10 mouse cellular contexts compared by ENCODE assay signal in genomic region chr5:73193627-73194026, GRCm38 (mm10).
DNase-seq lines count a peak whose midpoint lies in the region; ATAC-seq lines count a peak whose summit lies in the region.
"Had no signal": no experiment of that assay in that cellular context is flagged by ENCODE, and none has a peak within 500 bp of the region (broad histone marks: within the 10 kb centered on the region; RNA-seq: fewer than 3 reads in every experiment).

No protein-coding gene starts in this region.

- no peak overlapping the region for H3K4me2 ChIP-seq in midbrain, embryonic 13.5 days (replicated peaks)
- peak overlapping the region; percentile 73 for H3K4me2 ChIP-seq in liver, embryonic 12.5 days
- H3K4me2 ChIP-seq: limb, embryonic 15.5 days had no signal

- no peak for DNase-seq in midbrain, embryonic 10.5 days (ENCODE audit: low spot score)
- DNase-seq in c-Kit-positive CD71-positive TER-119-positive erythroid progenitor cells, embryonic 14.5 days (ENCODE audit: low spot score) = peak; percentile 76
- peak; percentile 21 to 51 for DNase-seq in spleen, postnatal 36 days (ENCODE audit: low spot score in 2 of 2)
- no peak for DNase-seq in adrenal gland, postnatal 4 days (ENCODE audit: low spot score in 2 of 2)
- DNase-seq in frontal cortex, postnatal 25 days (ENCODE audit: low spot score in 2 of 2) = no peak
- DNase-seq in cerebellum, adult 9-10 months = no peak
- DNase-seq: cerebellum, postnatal 36 days had no signal

- H3K9ac ChIP-seq in midbrain, embryonic 13.5 days (replicated peaks) = no peak overlapping the region
- H3K9ac ChIP-seq in liver, embryonic 12.5 days = peak overlapping the region; percentile 72
- H3K9ac ChIP-seq: limb, embryonic 15.5 days had no signal

- H3K4me3 ChIP-seq in midbrain, embryonic 10.5 days = no peak overlapping the region
- H3K4me3 ChIP-seq in midbrain, embryonic 13.5 days (replicated peaks) = no peak overlapping the region
- peak overlapping the region; percentile 41 for H3K4me3 ChIP-seq in liver, embryonic 12.5 days
- H3K4me3 ChIP-seq: limb, embryonic 15.5 days had no signal

- peaks cover 25% of the 10 kb centered on the region for H3K36me3 ChIP-seq in midbrain, embryonic 10.5 days
- peaks cover 4% of the 10 kb centered on the region for H3K36me3 ChIP-seq in midbrain, embryonic 13.5 days
- peaks cover 10% of the 10 kb centered on the region for H3K36me3 ChIP-seq in liver, embryonic 12.5 days

- 0 out of 2 replicates have a peak, but pooled peaks cover 1% of the 10 kb centered on the region for H3K9me3 ChIP-seq in midbrain, embryonic 10.5 days (replicated peaks)
- no peaks in the 10 kb centered on the region for H3K9me3 ChIP-seq in midbrain, embryonic 13.5 days
- no peaks in the 10 kb centered on the region for H3K9me3 ChIP-seq in liver, embryonic 12.5 days (replicated peaks)
- H3K9me3 ChIP-seq: limb, embryonic 15.5 days had no signal

- 81% methylated on average over 10 of the region's 10 CpGs for WGBS in midbrain, embryonic 10.5 days
- WGBS in midbrain, embryonic 13.5 days = 82% methylated on average over 10 of the region's 10 CpGs
- WGBS in liver, embryonic 12.5 days (ENCODE audit: insufficient replicate concordance) = 7% methylated on average over 10 of the region's 10 CpGs

- H3K4me1 ChIP-seq in midbrain, embryonic 10.5 days = peaks cover 18% of the 10 kb centered on the region
- 0 out of 2 replicates have a peak, but pooled peaks cover 5% of the 10 kb centered on the region for H3K4me1 ChIP-seq in midbrain, embryonic 13.5 days (replicated peaks)
- peaks cover 65% of the 10 kb centered on the region for H3K4me1 ChIP-seq in liver, embryonic 12.5 days

- no peak for ATAC-seq in midbrain, embryonic 13.5 days
- ATAC-seq in liver, embryonic 12.5 days = peak; percentile 81

- peak overlapping the region; percentile 24 for H3K27ac ChIP-seq in midbrain, embryonic 10.5 days (replicated peaks)
- H3K27ac ChIP-seq in midbrain, embryonic 13.5 days = no peak overlapping the region
- peak overlapping the region; percentile 99 for H3K27ac ChIP-seq in liver, embryonic 12.5 days
- H3K27ac ChIP-seq: limb, embryonic 15.5 days had no signal

- H3K27me3 ChIP-seq in midbrain, embryonic 10.5 days (ENCODE audit: low read depth, poor library complexity, severe bottlenecking) = no peaks in the 10 kb centered on the region
- no peaks in the 10 kb centered on the region for H3K27me3 ChIP-seq in midbrain, embryonic 13.5 days
- H3K27me3 ChIP-seq in liver, embryonic 12.5 days (replicated peaks) = no peaks in the 10 kb centered on the region
- H3K27me3 ChIP-seq: limb, embryonic 15.5 days had no signal

Comparison
In these comparisons a context has a peak if more than half of its experiments do, and no peak if none do; other contexts are left out.
1. DNase-seq: peak in c-Kit-positive CD71-positive TER-119-positive erythroid progenitor cells, embryonic 14.5 days (single experiment) and spleen, postnatal 36 days (2 of 2); none in midbrain, embryonic 10.5 days (single experiment), adrenal gland, postnatal 4 days (0 of 2), frontal cortex, postnatal 25 days (0 of 2) and cerebellum, adult 9-10 months (single experiment).